In genomic region chr11:60248596-60249404, GRCm38 (mm10) we compare ENCODE assay signal across 9 mouse cellular contexts. TPM values are rescaled to one million over a fixed set of nuclear protein-coding genes. Genes with fewer than 3 reads are reported as not detected.
A peak's percentile ranks its signal among the peaks of the same experiment; 100 is the strongest.
DNase-seq lines count a peak whose midpoint lies in the region; ATAC-seq lines count a peak whose summit lies in the region.
"Had no signal": no experiment of that assay in that cellular context is flagged by ENCODE, and none has a peak within 500 bp of the region (broad histone marks: within the 10 kb centered on the region; RNA-seq: fewer than 3 reads in every experiment).

No protein-coding gene starts in this region.

- peak overlapping the region; percentile 80 for H3K27ac ChIP-seq in forebrain, embryonic 12.5 days

- H3K36me3 ChIP-seq in forebrain, embryonic 12.5 days (replicated peaks), result no peaks in the 10 kb centered on the region

- peak; percentile 29 for DNase-seq in lung, postnatal 10 days
- no peak for DNase-seq in lung, adult 18-20 months
- DNase-seq in mesoderm, embryonic 11.5 days (ENCODE audit: low read depth, low spot score), result peak; percentile 24
- DNase-seq in thymus, postnatal 10 days (ENCODE audit: low spot score in 2 of 2), result peak; percentile 76 to 78
- no peak for DNase-seq in T-cell, adult 2 months (ENCODE audit: low spot score)
- DNase-seq in spleen, postnatal 4 days (ENCODE audit: low spot score in 2 of 2), result no peak
- no peak for DNase-seq in cerebellum, adult 18-20 months

- no peaks in the 10 kb centered on the region for H3K9me3 ChIP-seq in forebrain, embryonic 12.5 days

- peaks cover 13% of the 10 kb centered on the region for H3K4me1 ChIP-seq in forebrain, embryonic 12.5 days

- H3K27me3 ChIP-seq in forebrain, embryonic 12.5 days, result no peaks in the 10 kb centered on the region
- H3K27me3 ChIP-seq: Patski had no signal

- no peak overlapping the region for H3K4me2 ChIP-seq in forebrain, embryonic 12.5 days

- no peak for ATAC-seq in forebrain, embryonic 12.5 days (ENCODE audit: low FRiP score)
- ATAC-seq: Patski had no signal

- WGBS in forebrain, embryonic 12.5 days, result 54% methylated on average over 13 of the region's 13 CpGs

- no peak overlapping the region for H3K9ac ChIP-seq in forebrain, embryonic 12.5 days

- H3K4me3 ChIP-seq in forebrain, embryonic 12.5 days (replicated peaks), result no peak overlapping the region

RNA-seq across cellular contexts. Expression of gene Srebf1, which starts 26.4 kb away (rescaled TPM):
- polyA plus RNA-seq in forebrain, embryonic 12.5 days (2016; fragmentation: Nextera tagmentation; extraction: Ambion mirVana), result 58.0 and 58.1 TPM in 2 replicates

Comparison
In these comparisons a context has a peak if more than half of its experiments do, and no peak if none do; other contexts are left out.
1. DNase-seq: peak in lung, postnatal 10 days (single experiment), mesoderm, embryonic 11.5 days (single experiment) and thymus, postnatal 10 days (2 of 2); none in lung, adult 18-20 months (0 of 2), T-cell, adult 2 months (single experiment), spleen, postnatal 4 days (0 of 2) and cerebellum, adult 18-20 months (0 of 2).